Mouse (Mus musculus) E14TG2a.4 (cell line): ENCODE measurements around the gene Fam124a.

Source experiments
- CTCF ChIP-seq: conservative IDR thresholded peaks from 2 replicates; pipeline ENCODE4 v1.5.1; 2014; ENCODE audit warnings: low read length
- POU5F1 ChIP-seq: IDR thresholded peaks from 2 replicates; pipeline ENCODE4 v1.6.1; 2014; ENCODE audit warnings: low read length, borderline replicate concordance

GRCm38 (mm10) chr14:62569463-62569862 is 13.9 kb downstream of the Fam124a start:
- TF ChIP-seq CTCF (no peak), POU5F1 (no peak)
